Mouse (Mus musculus) small intestine, adult 2 months (tissue): ENCODE results near the gene Ralb. TPM values are rescaled to one million over a fixed set of nuclear protein-coding genes. Genes with fewer than 3 reads are reported as not detected.

ENCODE experiments used
- H3K27ac ChIP-seq: fragments of 200-500 bp; 2 replicates; pipeline ENCODE4 v1.5.1; 2012; ENCODE audit warnings: low read depth, low read length, control low read depth, inconsistent platforms; ENCODE audit not compliant: insufficient read depth
- H3K27me3 ChIP-seq: fragments of 200-500 bp; 2 replicates; pipeline ENCODE4 v1.6.1; 2012; ENCODE audit warnings: mild to moderate bottlenecking, moderate library complexity, low read length, inconsistent platforms; ENCODE audit not compliant: control insufficient read depth, insufficient read depth
- H3K36me3 ChIP-seq: fragments of 200-500 bp; 2 replicates; pipeline ENCODE4 v1.6.1; 2012; ENCODE audit warnings: mild to moderate bottlenecking, low read length, control low read depth, inconsistent platforms; ENCODE audit not compliant: control insufficient read depth, insufficient read depth
- H3K4me1 ChIP-seq: fragments of 200-500 bp; 2 replicates; pipeline ENCODE4 v1.6.1; 2012; ENCODE audit warnings: low read length, inconsistent platforms, mixed read lengths; ENCODE audit not compliant: control insufficient read depth, insufficient read depth, insufficient read length
- H3K4me3 ChIP-seq: fragments of 200-500 bp; 2 replicates; pipeline ENCODE4 v1.5.1; 2012; ENCODE audit warnings: low read depth, mild to moderate bottlenecking, control low read depth, inconsistent platforms, low read length, moderate library complexity
- CTCF ChIP-seq: fragments of 200-500 bp; IDR thresholded peaks from 2 replicates; pipeline ENCODE4 v1.5.1; 2012; ENCODE audit warnings: low read depth, mild to moderate bottlenecking, control low read depth, inconsistent platforms, low read length, moderate library complexity, mixed read lengths; ENCODE audit not compliant: insufficient replicate concordance, insufficient read length; ENCODE audit errors: extremely low read depth
- POLR2A ChIP-seq: fragments of 200-500 bp; IDR thresholded peaks from 2 replicates; pipeline ENCODE4 v1.6.1; 2012; ENCODE audit warnings: low read depth, mild to moderate bottlenecking, control low read depth, inconsistent platforms, low read length, moderate library complexity
- WGBS: fragments of 180-500 bp; shearing (Covaris S2); methylation state at CpG from one replicate; pipeline ENCODE4 v1.1.7; 2018; 5-methylcytosine and 5-hydroxymethylcytosine counted together
- polyA plus RNA-seq: library from polyadenylated mRNA; depleted of rRNA; stranded (reverse); fragments of >200 nt; gene quantifications from 2 replicates; pipeline ENCODE4 v1.2.3, GENCODE M21; 2012

The Ralb gene
- polyA plus RNA-seq, 1 experiment = 42.4 TPM

DNA sequence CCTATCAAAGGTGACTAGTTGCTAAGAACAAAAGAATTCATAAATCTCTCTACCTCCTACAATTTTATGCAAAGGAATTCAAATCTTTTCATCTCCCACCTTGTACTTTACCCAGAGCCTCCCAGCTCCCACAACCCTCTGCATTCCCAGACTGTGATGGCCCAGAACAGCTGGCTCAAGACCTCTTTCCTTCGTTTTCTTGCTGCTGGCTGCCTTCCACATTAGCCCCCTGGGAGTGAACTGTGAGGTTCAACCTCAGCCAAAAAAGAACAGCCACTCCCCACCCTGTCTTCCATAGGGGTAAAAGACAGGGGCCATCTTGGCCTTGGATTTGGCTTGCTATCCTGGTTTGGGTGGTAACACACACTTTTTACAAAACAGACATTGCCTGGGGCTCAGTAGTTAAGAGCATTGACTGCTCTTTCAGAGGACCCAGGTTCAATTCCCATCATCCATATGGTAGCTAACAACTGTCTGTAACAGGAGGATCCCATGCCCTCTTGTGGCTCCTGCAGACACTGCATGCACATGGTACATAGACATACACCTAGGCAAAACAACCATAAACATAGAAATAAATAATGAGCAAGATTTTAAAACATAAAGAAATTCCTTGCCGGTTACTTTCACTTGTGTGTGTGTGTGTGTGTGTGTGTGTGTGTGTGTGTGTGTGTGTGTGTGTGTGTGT lies 10.4 kb downstream of the Ralb start:
- no peaks in the 10 kb centered on the region for H3K36me3 ChIP-seq
- H3K4me3 ChIP-seq = no peak overlapping the region
- 67% methylated on average over 2 of the region's 2 CpGs for WGBS
- no peaks in the 10 kb centered on the region for H3K27me3 ChIP-seq
- H3K27ac ChIP-seq = no peak overlapping the region
- peaks cover 23% of the 10 kb centered on the region for H3K4me1 ChIP-seq
- TF ChIP-seq CTCF (no peak), POLR2A (no peak)

DNA sequence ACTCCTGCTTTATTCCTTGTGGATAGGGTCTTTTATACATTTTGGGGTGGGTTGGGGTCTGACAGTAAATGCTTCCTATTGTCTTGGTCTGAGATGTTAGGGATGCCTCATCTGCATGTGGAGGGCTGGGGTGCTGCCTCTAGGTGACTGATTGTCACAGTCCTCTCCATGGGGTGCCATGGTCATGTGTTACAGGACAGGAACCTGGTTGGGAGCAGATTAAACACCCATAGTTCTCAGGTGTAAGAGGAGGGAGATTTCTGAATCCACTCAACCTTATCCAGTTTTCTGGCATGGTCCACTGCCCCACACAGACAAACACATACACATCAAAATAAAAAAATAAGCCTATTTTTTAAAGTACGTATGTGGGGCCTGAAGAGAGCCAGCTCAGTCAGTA lies 12.1 kb downstream of the Ralb start:
- Histone ChIP-seq H3K4me1 (peaks cover 9% of the 10 kb centered on the region), H3K27ac (peak overlapping the region; percentile 7; the same call in 1 of the 2 replicates), H3K27me3 (no peaks in the 10 kb centered on the region), H3K4me3 (no peak overlapping the region), H3K36me3 (no peaks in the 10 kb centered on the region)
- TF ChIP-seq POLR2A (no peak), CTCF (no peak)
- WGBS = 79% methylated on average over 1 of the region's 1 CpGs

DNA sequence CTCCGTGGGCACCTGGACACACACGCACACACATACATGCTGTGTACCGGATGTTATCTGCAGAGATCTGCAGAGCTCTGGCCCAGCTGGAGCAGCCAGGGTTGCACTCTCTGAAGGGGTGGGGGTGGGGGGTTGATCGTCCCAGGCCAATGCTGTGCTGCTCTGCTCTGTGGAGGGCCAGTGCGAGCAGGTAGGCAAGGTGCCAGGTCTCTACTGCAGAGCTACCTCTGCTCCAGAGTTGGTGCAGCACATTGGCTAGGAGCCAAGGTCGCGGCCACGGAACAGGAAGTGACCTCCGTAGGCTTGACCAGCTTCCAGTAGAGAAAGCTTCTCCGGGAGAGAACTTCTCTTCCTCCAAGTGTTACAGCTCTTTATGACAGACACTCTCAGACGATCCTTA lies 12.5 kb downstream of the Ralb start:
- TF ChIP-seq POLR2A (no peak), CTCF (no peak)
- H3K27ac ChIP-seq = 0 out of 2 replicates have a peak overlapping the region, but pooled peaks have one; percentile 7
- H3K4me1 ChIP-seq = peaks cover 9% of the 10 kb centered on the region
- H3K4me3 ChIP-seq = peak overlapping the region; percentile 29
- WGBS = 3% methylated on average over 11 of the region's 11 CpGs
- no peaks in the 10 kb centered on the region for H3K27me3 ChIP-seq
- H3K36me3 ChIP-seq = no peaks in the 10 kb centered on the region

DNA sequence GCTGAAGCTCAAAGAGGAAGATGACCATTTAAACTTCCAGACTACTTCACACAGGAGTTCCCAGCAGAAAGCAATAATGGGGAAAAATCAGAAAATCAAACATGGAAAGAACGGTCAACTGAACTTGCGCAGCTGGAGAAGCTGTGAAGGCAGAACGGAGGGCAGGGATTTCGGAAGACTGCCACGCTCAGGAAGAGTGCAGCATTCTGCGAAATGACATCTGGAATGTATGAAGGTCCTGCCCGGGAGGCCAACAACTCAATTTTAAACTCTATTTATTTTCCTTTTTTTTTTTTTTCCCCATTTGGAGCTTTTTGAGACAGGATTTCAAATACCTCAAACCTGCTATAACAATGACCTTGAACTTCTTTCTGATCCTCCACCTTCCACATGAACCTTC lies 13.8 kb downstream of the Ralb start:
- no peaks in the 10 kb centered on the region for H3K27me3 ChIP-seq
- no peaks in the 10 kb centered on the region for H3K36me3 ChIP-seq
- no peak overlapping the region for H3K27ac ChIP-seq
- TF ChIP-seq POLR2A (no peak), CTCF (no peak)
- WGBS = 91% methylated on average over 7 of the region's 7 CpGs
- H3K4me3 ChIP-seq = no peak overlapping the region
- peaks cover 11% of the 10 kb centered on the region for H3K4me1 ChIP-seq

DNA sequence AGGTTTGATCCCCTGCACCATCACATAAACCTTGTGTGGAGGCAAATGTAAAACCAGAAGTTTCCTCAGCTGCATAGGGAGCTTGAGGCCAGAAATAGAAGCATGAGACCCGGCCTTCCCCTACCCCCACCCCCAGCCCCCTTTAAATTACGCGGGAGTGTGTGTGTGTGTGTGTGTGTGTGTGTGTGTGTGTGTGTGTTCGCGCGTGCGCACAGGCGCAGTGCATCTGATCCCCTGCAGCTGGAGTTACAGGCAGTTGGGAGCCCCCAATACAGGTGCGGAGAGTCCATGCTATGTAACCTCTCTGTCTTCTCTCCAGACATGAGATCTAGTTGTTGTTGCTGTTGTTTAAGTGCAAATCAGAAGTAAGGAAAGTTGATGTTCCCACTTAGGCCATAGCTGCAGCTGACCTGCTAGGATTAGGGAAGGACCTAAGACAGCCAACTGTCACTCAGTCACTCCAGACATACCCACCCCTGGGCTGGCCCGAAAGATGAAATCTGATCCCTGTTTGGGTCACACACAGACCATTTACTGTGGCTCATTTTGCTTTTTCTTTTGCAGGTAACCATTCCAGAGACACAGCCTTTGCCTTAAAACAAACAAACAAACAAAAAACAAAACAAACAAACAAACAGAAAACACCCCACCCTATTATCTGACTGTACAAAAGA lies 16.5 kb downstream of the Ralb start:
- Histone ChIP-seq H3K27ac (no peak overlapping the region), H3K4me3 (no peak overlapping the region), H3K27me3 (no peaks in the 10 kb centered on the region), H3K36me3 (peaks cover 3% of the 10 kb centered on the region; the same call in 1 of the 2 replicates), H3K4me1 (peaks cover 9% of the 10 kb centered on the region)
- 84% methylated on average over 10 of the region's 10 CpGs for WGBS
- TF ChIP-seq CTCF = no peak
- no peak for TF ChIP-seq POLR2A

DNA sequence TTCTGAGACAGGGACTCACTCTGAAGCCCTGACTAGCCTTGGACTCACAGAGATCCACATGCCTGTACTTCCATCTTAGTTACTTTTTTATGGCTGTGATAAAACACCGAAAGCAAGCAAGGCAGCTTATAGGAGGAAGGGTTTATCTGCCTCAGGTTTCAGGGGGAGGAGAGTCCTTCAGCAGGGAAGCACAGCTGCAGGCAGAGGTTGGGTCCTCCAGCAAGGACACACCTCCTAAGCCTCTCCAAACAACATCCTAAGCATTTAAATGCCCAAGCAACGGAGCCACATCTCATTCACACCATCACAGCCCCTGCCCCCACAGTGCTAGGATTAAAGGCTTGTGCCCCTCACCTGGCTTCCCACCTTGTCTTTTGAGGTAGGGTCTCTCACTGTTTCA lies 18.8 kb downstream of the Ralb start:
- H3K27ac ChIP-seq = no peak overlapping the region
- peaks cover 2% of the 10 kb centered on the region; the same call in 1 of the 2 replicates for H3K4me1 ChIP-seq
- H3K27me3 ChIP-seq = no peaks in the 10 kb centered on the region
- no peak overlapping the region for H3K4me3 ChIP-seq
- TF ChIP-seq POLR2A (no peak), CTCF (no peak)
- WGBS = 28% methylated on average over 2 of the region's 2 CpGs
- peaks cover 14% of the 10 kb centered on the region for H3K36me3 ChIP-seq

DNA sequence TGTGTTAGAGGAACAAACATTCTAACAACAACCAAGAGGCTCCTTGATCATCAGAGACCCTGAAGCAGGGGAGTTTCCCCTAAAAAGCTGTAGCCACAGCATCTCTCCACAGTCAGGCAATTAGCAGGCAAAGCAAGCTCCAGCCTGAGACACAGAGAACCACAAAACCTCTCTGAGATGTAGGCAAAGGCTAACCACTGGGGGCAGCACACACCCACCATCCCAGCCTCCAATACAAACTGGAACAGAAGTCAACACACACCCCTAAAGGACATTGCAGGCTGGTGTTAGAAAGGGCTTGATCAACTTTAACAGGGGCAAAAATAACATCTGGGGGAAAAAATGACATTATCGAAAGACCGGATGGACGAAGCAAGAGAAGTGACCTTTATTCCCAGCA lies 20.1 kb downstream of the Ralb start:
- Histone ChIP-seq H3K27me3 (no peaks in the 10 kb centered on the region), H3K36me3 (peaks cover 14% of the 10 kb centered on the region), H3K4me1 (peaks cover 2% of the 10 kb centered on the region; the same call in 1 of the 2 replicates), H3K27ac (no peak overlapping the region), H3K4me3 (no peak overlapping the region)
- 78% methylated on average over 3 of the region's 3 CpGs for WGBS
- TF ChIP-seq CTCF (peak; percentile 25; the same call in 1 of the 2 replicates), POLR2A (no peak)
